Mouse (Mus musculus) olfactory bulb, adult 2 months (tissue): Measurements from ENCODE around the gene Gm8660.
"Not testable (repeated sequence)": the region's sequence is repeated elsewhere in the genome, so short reads cannot be mapped to it uniquely, and the experiment has no call there.

ENCODE experiments used
- CTCF ChIP-seq: fragments of 200-500 bp; IDR thresholded peaks from 2 replicates; pipeline ENCODE4 v1.5.1; 2012; ENCODE audit warnings: low read depth, mild to moderate bottlenecking, low read length, moderate library complexity; ENCODE audit not compliant: insufficient read depth
- POLR2A ChIP-seq: fragments of 200-500 bp; IDR thresholded peaks from 2 replicates; pipeline ENCODE4 v1.6.1; 2012; ENCODE audit warnings: mild to moderate bottlenecking, low read depth, low read length, moderate library complexity; ENCODE audit not compliant: insufficient read depth

DNA sequence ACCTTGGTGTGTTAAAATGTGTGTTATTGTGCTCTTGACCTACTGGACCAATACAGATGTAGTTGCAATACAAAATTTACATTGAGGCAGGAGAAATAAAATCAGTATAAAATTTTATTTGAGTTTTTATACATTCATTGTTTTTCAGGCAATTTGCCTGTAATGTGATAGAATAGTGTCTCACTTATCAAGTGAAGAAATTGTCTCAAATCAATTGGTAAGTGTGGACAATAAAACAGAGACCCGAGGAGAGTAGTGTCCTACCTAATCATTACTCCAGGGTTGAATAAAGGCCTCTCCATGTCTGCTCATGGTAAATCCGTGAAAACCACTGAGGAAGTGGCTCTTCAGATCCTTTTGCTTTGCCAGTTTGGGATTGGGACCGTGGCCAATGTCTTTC lies 42.4 kb upstream of the Gm8660 start, which contains the start of gene Vmn1r148:
- TF ChIP-seq CTCF, POLR2A: not testable (repeated sequence)
